Mouse (Mus musculus) heart, postnatal 14 days (tissue): ENCODE data around the gene Plekhm3. TPM values are rescaled to one million over a fixed set of nuclear protein-coding genes. Genes with fewer than 3 reads are reported as not detected.

Source experiments
- DNase-seq, 2 experiments: peaks; one replicate each; pipeline ENCODE4 v3.0.0; 2021 to 2022
- intact Hi-C: fragments of 180-260 bp; cut with DNase I; formaldehyde crosslinking; loops from one replicate; pipeline ENCODE4 v1.15.1; 2025
- total RNA-seq, 2 experiments: library from RNA; stranded (reverse); gene quantifications; 2 replicates each; pipeline ENCODE4 v1.2.3; 2021

Gene Plekhm3
- total RNA-seq, 2 experiments from 2014 or later: 6.8 to 10.8 TPM

DNA sequence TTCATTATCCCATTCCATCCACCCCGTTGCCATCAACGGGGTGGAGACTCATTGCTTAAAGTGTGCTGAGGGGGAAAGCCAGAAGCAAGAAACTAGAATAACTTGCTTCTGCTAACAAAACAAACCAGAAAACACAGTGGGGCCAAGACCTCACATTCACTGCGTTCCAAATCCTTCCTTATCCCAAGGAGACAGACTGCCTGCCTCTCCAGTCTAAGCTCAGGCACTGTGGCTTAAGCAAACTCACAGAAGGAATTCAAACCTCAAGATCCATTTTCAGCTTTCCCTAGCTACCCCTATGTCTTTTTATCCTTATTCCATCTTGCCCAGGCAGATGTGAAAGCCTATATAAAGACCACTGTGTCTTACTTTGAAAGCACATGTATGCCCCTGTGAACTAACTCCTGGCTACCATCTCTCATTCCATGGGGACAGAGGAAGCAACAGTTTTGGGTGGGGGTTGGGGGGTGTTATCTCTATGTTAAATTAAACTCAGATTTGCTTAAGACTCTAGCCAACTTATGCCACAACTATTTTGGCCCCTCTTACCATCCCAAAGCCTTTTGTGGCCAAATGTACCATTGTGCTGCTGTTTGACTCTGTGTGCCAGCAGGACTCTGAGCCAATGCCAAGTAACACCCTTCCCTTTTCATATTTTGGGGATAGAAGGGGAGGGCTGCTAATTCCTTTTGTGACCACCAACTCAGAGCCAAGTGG is 112.6 kb downstream of the Plekhm3 start:
- intact Hi-C loops: loop anchor here (5.0 kb wide), 1 partner anchor 52 kb away; no protein-coding TSS in a partner anchor
- DNase-seq: no peak

DNA sequence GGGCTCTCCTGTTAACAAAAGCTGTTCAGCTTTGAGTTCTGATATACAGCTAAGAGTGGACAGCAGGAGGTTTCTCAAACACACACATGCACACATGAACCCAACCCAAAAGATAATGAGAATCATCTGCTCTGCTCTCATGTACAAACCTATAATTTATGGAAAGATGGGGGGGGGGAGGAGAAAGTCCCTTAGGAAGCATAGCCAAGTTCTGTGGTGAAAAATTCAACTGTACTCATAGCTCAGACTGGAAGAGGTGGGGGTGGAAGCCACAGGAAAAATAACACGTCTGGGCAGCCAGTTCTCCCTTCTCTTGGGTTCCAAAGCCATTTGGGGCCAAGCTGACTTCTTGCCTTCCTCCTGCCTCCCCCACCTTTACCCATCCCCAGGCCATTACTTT is 115.7 kb downstream of the Plekhm3 start:
- DNase-seq: no peak
- intact Hi-C loops: loop anchor here (5.0 kb wide), 1 partner anchor 49 kb away; no protein-coding TSS in a partner anchor

- intact Hi-C loops: no loop called here
- no peak for DNase-seq
Measured at GRCm38 (mm10) chr1:64836584-64836983, 120.0 kb downstream of the Plekhm3 start.

GRCm38 (mm10) chr1:64836114-64836513 is 120.5 kb downstream of the Plekhm3 start:
- intact Hi-C loops: no loop called here
- DNase-seq: no peak

DNA sequence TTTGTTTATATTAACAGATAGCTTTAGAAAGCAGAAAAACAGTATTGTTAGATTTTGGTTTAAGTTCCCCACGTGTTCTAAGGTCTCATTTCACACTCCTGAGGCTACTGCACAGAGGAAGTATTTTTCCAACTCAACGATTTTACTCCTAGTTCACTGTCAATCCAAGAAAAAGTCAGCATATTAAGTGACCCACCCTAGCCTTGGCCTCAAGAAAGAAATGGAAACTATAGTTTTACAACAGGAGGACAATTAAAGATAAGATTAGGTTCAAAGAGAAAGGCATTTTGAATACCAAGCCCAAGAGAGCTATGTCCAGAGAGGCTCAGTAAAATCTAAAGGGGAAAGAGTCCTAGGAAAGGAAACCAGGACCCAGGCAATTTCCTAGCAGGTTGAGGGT is 125.1 kb downstream of the Plekhm3 start:
- DNase-seq: no peak
- intact Hi-C loops: no loop called here

- DNase-seq: no peak
- intact Hi-C loops: no loop called here
Measured at GRCm38 (mm10) chr1:64827434-64827833, 129.2 kb downstream of the Plekhm3 start.

GRCm38 (mm10) chr1:64826348-64827103 is 130.1 kb downstream of the Plekhm3 start:
- no peak for DNase-seq
- intact Hi-C loops: no loop called here

- no peak for DNase-seq
- intact Hi-C loops: no loop called here
Measured at GRCm38 (mm10) chr1:64823564-64823963, 133.1 kb downstream of the Plekhm3 start.

GRCm38 (mm10) chr1:64817709-64818108 is 138.9 kb downstream of the Plekhm3 start:
- intact Hi-C loops: no loop called here
- DNase-seq: no peak

DNA sequence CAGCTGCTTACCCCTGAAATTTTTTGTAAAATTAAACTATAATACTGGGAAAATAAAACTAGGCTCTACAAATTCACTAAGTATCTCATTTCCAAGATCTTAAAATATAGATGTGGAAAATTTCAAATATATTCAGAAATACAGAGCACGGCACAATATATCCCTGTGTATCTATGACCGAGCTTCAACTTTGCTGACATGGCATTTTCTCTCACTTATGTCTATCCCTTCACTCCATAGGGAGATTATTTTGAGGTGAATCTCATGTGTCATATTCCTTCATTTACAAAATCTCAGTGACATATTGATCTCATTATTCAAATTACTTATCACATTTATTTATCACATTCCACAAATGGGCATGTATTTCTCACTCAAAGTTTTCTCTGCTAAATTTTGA is 143.4 kb downstream of the Plekhm3 start:
- intact Hi-C loops: no loop called here
- DNase-seq: no peak

DNA sequence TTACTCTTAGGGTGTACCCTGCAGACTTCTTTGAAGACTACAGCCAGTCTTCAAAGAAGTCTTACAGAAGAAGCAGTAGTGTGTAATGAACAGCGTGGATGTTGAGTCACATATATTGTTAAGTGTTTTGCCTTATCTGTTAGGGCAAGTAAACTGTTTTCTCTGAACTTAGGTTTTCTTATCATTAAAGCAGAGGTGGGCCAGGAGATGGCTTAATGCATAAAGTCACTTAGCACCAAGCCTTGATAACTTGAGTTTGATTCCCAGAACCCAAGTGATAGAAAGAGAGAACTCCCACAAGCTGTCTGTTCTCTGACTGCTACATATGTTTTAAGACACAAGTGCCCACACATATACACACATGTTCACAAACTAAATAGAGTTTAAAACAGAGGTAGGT is 144.7 kb downstream of the Plekhm3 start:
- intact Hi-C loops: no loop called here
- no peak for DNase-seq

GRCm38 (mm10) chr1:64809085-64809484 is 147.5 kb downstream of the Plekhm3 start:
- intact Hi-C loops: no loop called here
- no peak for DNase-seq

- intact Hi-C loops: no loop called here
- peak; percentile 42 to 46 for DNase-seq
Measured at GRCm38 (mm10) chr1:64807766-64808165, 148.9 kb downstream of the Plekhm3 start.

GRCm38 (mm10) chr1:64805217-64805616 is 151.4 kb downstream of the Plekhm3 start:
- intact Hi-C loops: no loop called here
- DNase-seq: no peak

DNA sequence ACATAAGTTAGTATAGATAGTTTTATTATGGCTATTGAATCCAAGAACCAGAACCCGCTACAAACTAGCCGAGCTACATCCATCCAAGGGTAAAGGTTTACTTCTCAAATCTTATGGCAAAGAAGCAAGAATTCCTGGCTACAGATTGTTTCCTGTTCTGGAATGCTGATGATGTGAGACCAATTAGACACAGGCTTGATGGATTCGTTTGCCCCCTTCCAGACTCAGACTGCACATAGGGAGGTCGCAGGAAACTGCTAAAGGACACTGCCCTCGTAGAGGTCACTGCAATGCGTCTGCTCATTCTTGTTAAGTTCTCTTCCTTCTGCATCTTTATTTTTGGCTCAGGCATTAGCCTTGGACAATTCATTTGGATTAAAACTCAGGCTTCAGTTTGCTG is 154.0 kb downstream of the Plekhm3 start:
- no peak for DNase-seq
- intact Hi-C loops: no loop called here

- intact Hi-C loops: no loop called here
- DNase-seq: no peak
Measured at GRCm38 (mm10) chr1:64797621-64798020, 159.0 kb downstream of the Plekhm3 start.

GRCm38 (mm10) chr1:64796867-64797582 is 159.6 kb downstream of the Plekhm3 start:
- DNase-seq: no peak
- intact Hi-C loops: no loop called here

GRCm38 (mm10) chr1:64795284-64796040 is 161.2 kb downstream of the Plekhm3 start:
- peak; percentile 27 to 59 for DNase-seq
- intact Hi-C loops: loop anchor here (2.0 kb wide), 1 partner anchor 55 kb away; no protein-coding TSS in a partner anchor

- DNase-seq: no peak
- intact Hi-C loops: loop anchor here (2.0 to 5.0 kb wide), 3 partner anchors 48 to 118 kb away; no protein-coding TSS in a partner anchor
Measured at GRCm38 (mm10) chr1:64794096-64794495, 162.5 kb downstream of the Plekhm3 start.

DNA sequence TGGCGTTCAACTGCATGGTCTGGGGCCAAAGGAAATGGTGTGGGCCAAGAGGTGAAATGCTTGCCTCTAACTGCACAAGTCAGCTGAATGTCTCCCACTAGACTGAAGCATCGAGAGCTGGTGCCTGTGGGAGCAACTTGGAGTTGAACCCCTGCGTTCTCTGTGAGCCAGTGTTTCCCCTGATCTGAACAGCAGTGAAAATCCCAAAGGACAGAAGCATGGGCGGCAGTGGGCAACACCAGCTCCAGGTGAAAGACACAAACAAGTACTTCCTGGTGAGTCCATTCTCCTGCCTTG is 163.4 kb downstream of the Plekhm3 start:
- no peak for DNase-seq
- intact Hi-C loops: loop anchor here (5.0 kb wide), 2 partner anchors 49 to 119 kb away; no protein-coding TSS in a partner anchor
